Mouse (Mus musculus): ENCODE measurements around the gene Atp6v1fnb. TPM values are rescaled to one million over a fixed set of nuclear protein-coding genes. Genes with fewer than 3 reads are reported as not detected.

The Atp6v1fnb gene
- total RNA-seq, 2 experiments from 2014 or later = not detected

DNA sequence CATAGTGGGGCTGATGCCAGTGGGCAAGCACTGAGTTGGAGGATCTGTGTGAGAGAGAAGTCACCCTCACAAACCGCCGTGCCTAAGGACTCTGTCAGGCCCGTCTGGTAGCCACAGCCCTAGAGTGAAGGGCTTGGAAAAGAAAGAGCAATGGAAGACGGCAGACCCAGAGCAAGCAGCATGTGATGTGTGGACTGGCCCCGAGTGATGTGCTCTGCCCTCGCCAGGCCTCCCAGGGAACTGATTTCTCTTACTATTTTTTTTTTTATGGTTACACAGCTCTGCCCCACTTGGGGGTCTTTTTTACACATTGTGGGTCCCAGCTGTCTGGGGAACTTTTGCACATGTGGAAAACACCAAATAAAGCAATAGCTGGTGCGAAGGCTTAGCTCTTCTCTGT lies 9.7 kb upstream of the Atp6v1fnb start:
- ATAC-seq (replicated peaks; ENCODE audit: low FRiP score, low TSS enrichment, poor library complexity, severe bottlenecking) = no peak

DNA sequence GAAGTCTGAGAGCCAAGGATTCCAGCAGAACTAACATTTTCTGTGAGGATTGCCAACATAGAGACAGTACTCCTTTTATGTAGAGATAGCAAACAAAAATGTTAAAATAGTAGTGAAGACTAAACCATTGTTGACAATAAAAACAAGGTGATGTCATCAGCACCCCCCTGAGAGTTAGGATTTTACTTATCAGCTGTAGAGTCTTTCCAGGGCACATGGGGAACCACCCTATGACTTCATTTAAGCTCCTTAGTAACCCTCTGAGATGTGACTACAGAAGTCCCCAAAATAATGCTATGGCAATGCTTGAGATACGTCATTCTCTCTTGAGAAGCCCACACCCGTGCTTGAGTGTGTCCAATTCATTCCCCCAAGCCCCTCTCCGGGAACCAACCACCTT lies 7.8 kb upstream of the Atp6v1fnb start:
- ATAC-seq (replicated peaks; ENCODE audit: low FRiP score, low TSS enrichment, poor library complexity, severe bottlenecking) = no peak

GRCm38 (mm10) chr6:29467583-29468354 lies 3.5 kb upstream of the Atp6v1fnb start, which contains the start of gene Atp6v1f:
Gene Atp6v1f, plus strand, starts transcription at chr6:29467718.
- peak; percentile 96 for ATAC-seq (replicated peaks; ENCODE audit: low FRiP score, low TSS enrichment, poor library complexity, severe bottlenecking)

DNA sequence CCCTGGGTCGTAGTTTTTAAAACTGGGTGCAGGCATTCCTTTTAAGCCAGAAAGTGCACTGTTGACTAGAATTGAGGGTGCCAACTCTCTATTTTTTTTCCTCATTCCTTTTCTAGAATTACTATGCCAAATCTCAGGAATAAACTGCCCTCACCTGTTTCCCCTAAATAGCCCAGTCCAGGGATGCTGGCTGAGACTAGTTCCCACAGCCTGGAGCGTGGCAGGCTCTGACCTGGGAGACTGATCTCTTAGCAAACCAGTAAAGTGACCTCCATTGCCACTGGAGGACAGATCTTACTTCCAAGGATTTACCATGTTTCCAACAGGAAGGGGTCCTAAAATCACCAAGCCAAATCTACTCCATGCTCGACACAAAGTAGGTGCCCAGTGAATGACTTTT lies 2.4 kb upstream of the Atp6v1fnb start:
- no peak for ATAC-seq (replicated peaks; ENCODE audit: low FRiP score, low TSS enrichment, poor library complexity, severe bottlenecking)

GRCm38 (mm10) chr6:29473941-29474691 lies 2.9 kb downstream of the Atp6v1fnb start:
- ATAC-seq (replicated peaks; ENCODE audit: low FRiP score, low TSS enrichment, poor library complexity, severe bottlenecking) = peak; percentile 99

DNA sequence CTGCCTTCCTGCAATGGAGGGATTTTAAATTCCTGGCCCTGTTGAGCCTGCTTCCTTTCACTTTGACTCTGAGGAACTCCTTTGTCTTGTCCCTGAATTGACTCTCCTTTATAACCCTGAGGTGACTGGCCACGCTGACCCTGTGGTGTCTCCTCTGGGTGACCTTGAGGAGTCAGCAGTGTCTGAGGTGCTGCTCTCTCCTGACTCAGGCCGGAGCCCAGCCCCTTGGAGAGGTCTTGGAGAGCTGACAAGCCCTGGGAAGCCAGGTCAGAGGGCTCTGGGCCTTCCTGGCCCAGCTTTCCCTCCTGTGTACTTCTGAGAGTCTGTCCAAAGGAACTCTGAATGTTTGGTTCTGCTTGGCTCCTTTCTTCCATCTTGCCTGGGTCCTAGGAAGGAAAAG lies 3.5 kb downstream of the Atp6v1fnb start:
- no peak for ATAC-seq (replicated peaks; ENCODE audit: low FRiP score, low TSS enrichment, poor library complexity, severe bottlenecking)

DNA sequence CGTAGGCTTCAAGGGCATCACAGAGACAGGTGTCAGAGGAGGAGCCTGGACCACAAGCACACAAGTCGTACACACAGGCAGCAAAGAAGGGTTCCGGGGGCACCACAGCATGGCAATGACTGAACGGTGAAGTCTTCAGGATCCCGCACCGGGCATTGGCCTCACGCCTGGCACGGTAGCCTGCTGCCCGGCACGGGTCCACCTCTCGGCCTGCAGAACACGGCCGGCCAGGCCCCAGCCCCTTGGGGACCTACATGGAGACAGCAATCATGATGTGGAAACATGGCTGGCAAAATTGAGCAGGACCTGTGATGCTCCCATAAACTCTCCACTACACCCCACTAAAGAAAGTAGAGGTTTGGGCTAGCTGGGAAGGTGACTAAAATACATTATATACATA lies 11.5 kb downstream of the Atp6v1fnb start:
- ATAC-seq (replicated peaks; ENCODE audit: low FRiP score, low TSS enrichment, poor library complexity, severe bottlenecking) = no peak

GRCm38 (mm10) chr6:29484716-29485559 lies 13.7 kb downstream of the Atp6v1fnb start:
- peak; percentile 75 for ATAC-seq (replicated peaks; ENCODE audit: low FRiP score, low TSS enrichment, poor library complexity, severe bottlenecking)

DNA sequence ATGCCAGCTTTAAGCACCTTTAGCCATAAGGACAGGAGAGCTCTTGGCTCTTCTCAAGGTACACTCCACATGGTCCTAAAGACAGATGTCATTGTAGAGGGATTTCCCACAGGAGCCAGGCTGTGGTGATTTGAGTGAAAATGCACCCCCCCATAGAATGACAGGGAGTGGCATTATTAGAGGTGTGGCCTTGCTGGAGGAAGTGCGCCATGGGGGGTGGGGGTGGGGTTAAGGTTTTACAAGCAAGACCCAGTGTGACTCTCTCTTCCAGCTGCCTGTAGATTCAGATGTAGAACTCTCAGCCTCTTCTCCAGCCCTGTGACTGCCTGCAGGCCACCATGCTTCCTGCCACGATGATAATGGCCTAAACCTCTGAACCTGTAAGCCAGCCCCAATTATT lies 14.7 kb downstream of the Atp6v1fnb start:
- no peak for ATAC-seq (replicated peaks; ENCODE audit: low FRiP score, low TSS enrichment, poor library complexity, severe bottlenecking)

DNA sequence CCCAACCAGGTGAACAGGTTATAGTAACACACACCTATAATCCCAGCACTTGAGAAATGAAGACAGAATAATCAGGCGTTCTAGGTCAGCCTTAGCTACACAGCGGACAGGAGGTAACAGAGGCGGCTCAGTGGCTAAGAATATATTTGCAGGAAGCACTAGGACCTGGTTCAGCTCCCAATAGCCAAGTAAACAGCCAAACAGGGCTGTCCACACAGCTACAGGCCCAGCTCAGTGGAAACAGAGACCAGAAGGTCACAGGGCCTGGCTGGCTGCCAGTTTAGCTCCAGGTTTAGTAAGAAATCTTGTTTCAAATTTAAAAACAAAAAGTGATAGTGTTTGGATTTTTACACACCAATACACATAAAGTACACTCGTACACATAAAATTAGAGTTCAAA lies 22.9 kb downstream of the Atp6v1fnb start:
- no peak for ATAC-seq (replicated peaks; ENCODE audit: low FRiP score, low TSS enrichment, poor library complexity, severe bottlenecking)

DNA sequence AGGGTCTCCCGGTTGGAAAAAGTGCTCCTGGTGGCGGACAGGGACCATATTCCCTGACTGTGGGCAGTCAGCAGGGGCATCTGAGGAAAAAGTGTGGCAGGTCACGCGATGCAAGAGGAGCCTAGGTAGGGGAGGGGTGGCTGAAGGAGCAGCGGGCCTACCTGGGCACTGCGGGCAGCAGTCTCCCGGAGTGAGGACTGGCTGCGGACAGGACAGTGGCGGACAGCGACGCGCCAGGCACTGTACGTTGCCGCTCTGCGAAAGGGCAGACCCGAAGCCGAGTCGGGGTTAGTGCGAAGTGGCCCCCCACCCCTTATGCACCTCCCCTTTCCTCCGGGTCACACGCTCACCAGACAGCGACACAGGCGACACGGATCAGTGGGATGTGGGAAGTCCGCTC lies 25.0 kb downstream of the Atp6v1fnb start:
- no peak for ATAC-seq (replicated peaks; ENCODE audit: low FRiP score, low TSS enrichment, poor library complexity, severe bottlenecking)

- ATAC-seq (replicated peaks; ENCODE audit: low FRiP score, low TSS enrichment, poor library complexity, severe bottlenecking) = no peak
Measured at GRCm38 (mm10) chr6:29497791-29498190, 26.6 kb downstream of the Atp6v1fnb start.

- no peak for ATAC-seq (replicated peaks; ENCODE audit: low FRiP score, low TSS enrichment, poor library complexity, severe bottlenecking)
Measured at GRCm38 (mm10) chr6:29500177-29500576, 28.9 kb downstream of the Atp6v1fnb start.

- ATAC-seq (replicated peaks; ENCODE audit: low FRiP score, low TSS enrichment, poor library complexity, severe bottlenecking) = no peak
Measured at GRCm38 (mm10) chr6:29500810-29501209, 29.6 kb downstream of the Atp6v1fnb start.

- no peak for ATAC-seq (replicated peaks; ENCODE audit: low FRiP score, low TSS enrichment, poor library complexity, severe bottlenecking)
Measured at GRCm38 (mm10) chr6:29501599-29501998, 30.4 kb downstream of the Atp6v1fnb start.

GRCm38 (mm10) chr6:29505493-29505892 lies 34.3 kb downstream of the Atp6v1fnb start:
- no peak for ATAC-seq (replicated peaks; ENCODE audit: low FRiP score, low TSS enrichment, poor library complexity, severe bottlenecking)

DNA sequence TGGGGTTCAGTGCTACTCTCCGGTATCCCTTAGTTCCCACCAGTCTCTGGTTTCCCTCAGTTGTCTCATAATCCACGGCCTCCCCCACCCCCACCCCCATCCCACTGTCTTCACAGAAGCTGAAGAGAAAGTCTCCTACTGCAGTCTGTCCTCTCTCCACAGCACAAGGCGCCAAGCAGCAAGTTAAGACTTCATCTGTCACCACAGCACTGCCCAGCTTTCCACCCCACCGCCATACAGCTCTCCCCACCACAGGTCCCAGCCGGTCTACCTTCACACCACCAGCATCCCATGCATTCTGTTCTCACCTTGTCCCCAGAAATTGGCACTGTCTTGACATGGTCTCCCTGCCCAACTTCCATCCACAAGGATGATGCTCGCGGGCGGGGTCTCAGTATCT lies 35.6 kb downstream of the Atp6v1fnb start:
- no peak for ATAC-seq (replicated peaks; ENCODE audit: low FRiP score, low TSS enrichment, poor library complexity, severe bottlenecking)

DNA sequence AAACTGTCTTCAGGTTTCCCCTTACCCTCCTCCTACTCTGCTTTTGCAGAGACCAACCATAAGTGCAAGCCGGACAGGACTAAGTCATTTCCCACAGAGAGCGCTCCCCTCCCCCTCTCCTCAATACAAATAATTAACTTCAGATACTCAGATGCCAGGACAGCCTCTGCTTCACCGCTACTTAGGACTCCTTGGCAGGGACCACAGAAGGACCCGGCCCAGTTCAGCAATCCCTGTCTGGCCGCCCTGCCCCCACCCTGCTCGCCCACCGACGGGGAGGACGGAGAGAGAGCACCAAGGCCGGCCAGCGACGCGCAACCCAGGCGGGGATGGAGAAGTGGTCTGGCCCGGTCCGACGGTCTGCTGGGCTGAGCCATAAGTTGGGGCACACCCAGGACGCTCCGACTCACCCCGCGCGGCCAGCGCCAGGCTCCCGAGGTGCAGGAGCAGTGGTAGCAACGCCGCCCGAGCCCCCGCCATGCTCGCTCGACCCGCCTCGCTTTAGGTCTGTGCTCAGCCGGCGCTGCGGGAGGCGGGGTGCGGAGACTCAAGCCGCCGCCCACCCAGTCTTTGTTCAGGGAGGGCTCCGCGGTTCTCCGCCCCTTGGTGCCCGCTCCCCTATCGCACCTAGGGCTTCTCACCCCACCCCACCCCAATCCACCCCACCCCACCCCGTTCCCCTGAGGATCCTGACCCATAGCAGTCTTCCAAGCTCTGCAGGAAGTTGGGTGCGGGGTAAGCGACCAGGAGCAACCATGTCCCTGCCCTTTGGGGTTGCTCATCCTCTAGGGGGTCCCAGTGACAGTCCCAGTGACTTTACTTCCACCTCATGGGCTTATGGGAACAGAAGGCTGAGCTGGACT lies 36.4 kb downstream of the Atp6v1fnb start, which contains the start of gene Kcp:
Gene Kcp, minus strand, starts transcription at position 506 of the 863 bp plus-strand sequence.
- no peak for ATAC-seq (replicated peaks; ENCODE audit: low FRiP score, low TSS enrichment, poor library complexity, severe bottlenecking)

DNA sequence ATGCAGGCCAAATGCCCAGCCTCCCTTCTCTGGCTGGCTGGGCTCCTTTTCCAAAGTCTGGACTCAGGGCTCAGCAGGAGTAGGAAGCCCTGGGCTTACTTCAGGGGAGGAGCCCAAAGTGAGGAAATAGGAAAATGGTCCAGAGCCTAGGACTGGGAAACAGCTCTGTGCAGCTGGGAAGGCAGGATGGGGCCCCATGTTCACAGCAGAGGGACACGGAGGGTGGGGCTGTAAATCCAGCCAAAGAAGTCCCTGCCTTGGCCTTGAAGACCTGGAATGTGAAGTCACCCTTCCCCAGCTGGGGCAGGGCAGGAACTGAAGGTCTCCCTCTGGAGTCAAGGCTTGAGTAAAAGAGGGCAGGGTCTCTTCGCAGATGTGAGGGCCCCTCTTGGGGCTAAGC lies 37.8 kb downstream of the Atp6v1fnb start:
- ATAC-seq (replicated peaks; ENCODE audit: low FRiP score, low TSS enrichment, poor library complexity, severe bottlenecking) = no peak

Data from megakaryocyte-erythroid progenitor cell, adult 5-6 weeks (primary cell).